14 mouse cellular contexts compared by ENCODE assay signal in the genomic region with DNA sequence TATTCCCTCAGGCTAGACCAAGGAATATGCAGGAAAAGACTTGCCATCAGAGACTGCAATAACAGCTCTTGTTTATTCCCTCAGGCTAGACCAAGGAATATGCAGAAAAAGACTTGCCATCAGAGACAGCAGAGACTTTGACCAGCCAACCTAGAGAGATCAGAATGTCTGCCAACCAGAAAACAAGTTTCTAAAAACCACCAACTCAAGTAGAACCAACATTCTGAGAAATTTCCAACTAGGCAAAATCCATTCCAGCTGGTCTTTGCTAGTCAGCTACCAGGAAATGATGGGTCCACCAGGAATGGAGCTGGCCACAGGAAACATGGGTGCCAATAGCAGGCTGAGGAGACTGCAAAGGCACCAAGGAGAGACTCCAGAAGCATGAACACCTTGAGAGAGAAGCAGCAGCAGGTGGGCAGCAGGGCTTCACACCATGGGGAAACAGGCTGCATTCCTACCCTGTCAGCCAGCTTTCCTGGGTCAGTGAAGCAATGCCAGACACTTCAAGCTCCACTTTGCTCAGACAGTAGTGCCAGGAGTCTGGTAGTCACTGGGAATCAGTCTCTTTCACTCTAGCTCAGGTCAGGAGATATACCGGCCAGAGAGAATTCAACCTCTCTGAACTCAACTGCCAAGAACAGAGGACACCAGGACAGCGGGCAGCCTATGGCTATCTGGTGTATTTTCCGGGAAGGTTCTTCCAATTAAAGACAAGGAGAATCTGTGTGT. TPM values are rescaled to one million over a fixed set of nuclear protein-coding genes. Genes with fewer than 3 reads are reported as not detected.
DNase-seq lines count a peak whose midpoint lies in the region; ATAC-seq and TF ChIP-seq lines count a peak whose summit lies in the region.
"Had no signal": no experiment of that assay in that cellular context is flagged by ENCODE, and none has a peak within 500 bp of the region (broad histone marks: within the 10 kb centered on the region; RNA-seq: fewer than 3 reads in every experiment).

No protein-coding gene starts in this region.

- no peaks in the 10 kb centered on the region for H3K9me3 ChIP-seq in midbrain, postnatal 0 days (ENCODE audit: low read length)
- no peaks in the 10 kb centered on the region for H3K9me3 ChIP-seq in midbrain, embryonic 11.5 days (ENCODE audit: control insufficient read depth, low read length)
- no peaks in the 10 kb centered on the region for H3K9me3 ChIP-seq in heart, postnatal 0 days (replicated peaks; ENCODE audit: control insufficient read depth, low read length)
- H3K9me3 ChIP-seq: forebrain, embryonic 13.5 days; limb, embryonic 15.5 days; megakaryocyte, embryonic 14.5 days had no signal

- 73% methylated on average over 3 of the region's 3 CpGs for WGBS in midbrain, postnatal 0 days
- 92% methylated on average over 3 of the region's 3 CpGs for WGBS in midbrain, embryonic 11.5 days
- 71% methylated on average over 3 of the region's 3 CpGs for WGBS in heart, postnatal 0 days

- TF ChIP-seq CTCF in midbrain, postnatal 0 days (IDR thresholded peaks at IDR 0.05) = no peak
- TF ChIP-seq CTCF in heart, postnatal 0 days (IDR thresholded peaks at IDR 0.05; ENCODE audit: low read depth) = no peak

- H3K27ac ChIP-seq in midbrain, postnatal 0 days (ENCODE audit: low read depth, low read length) = 0 out of 2 replicates have a peak overlapping the region, but pooled peaks have one; percentile 6
- H3K27ac ChIP-seq in midbrain, embryonic 11.5 days (ENCODE audit: low read depth, low read length) = no peak overlapping the region
- H3K27ac ChIP-seq in heart, postnatal 0 days (ENCODE audit: low read depth) = peak overlapping the region; percentile 38; the same call in 1 of the 2 replicates
- H3K27ac ChIP-seq: forebrain, embryonic 13.5 days; kidney, postnatal 0 days; limb, embryonic 15.5 days had no signal

- H3K36me3 ChIP-seq in midbrain, postnatal 0 days (ENCODE audit: insufficient read depth, low read length) = peaks cover 38% of the 10 kb centered on the region
- H3K36me3 ChIP-seq in midbrain, embryonic 11.5 days (ENCODE audit: control insufficient read depth, insufficient read depth, low read length) = peaks cover 5% of the 10 kb centered on the region; the same call in 1 of the 2 replicates
- H3K36me3 ChIP-seq in heart, postnatal 0 days (replicated peaks; ENCODE audit: control insufficient read depth, insufficient read depth, low read length) = peaks cover 36% of the 10 kb centered on the region

- no peak overlapping the region for H3K9ac ChIP-seq in midbrain, postnatal 0 days (replicated peaks; ENCODE audit: low read length, poor library complexity, severe bottlenecking)
- no peak overlapping the region for H3K9ac ChIP-seq in midbrain, embryonic 11.5 days (ENCODE audit: low read length)
- H3K9ac ChIP-seq in heart, postnatal 0 days (replicated peaks; ENCODE audit: low read depth, low read length) = no peak overlapping the region
- H3K9ac ChIP-seq: forebrain, embryonic 13.5 days; limb, embryonic 15.5 days had no signal

- H3K4me2 ChIP-seq in midbrain, postnatal 0 days (ENCODE audit: low read depth, low read length, poor library complexity, severe bottlenecking) = no peak overlapping the region
- H3K4me2 ChIP-seq in midbrain, embryonic 11.5 days = no peak overlapping the region
- H3K4me2 ChIP-seq in heart, postnatal 0 days (ENCODE audit: low read depth, low read length) = no peak overlapping the region
- H3K4me2 ChIP-seq: forebrain, embryonic 13.5 days; limb, embryonic 15.5 days had no signal

- no peak for ATAC-seq in midbrain, postnatal 0 days (ENCODE audit: low FRiP score)
- ATAC-seq in midbrain, embryonic 11.5 days (ENCODE audit: low FRiP score) = no peak
- no peak for ATAC-seq in heart, postnatal 0 days (ENCODE audit: insufficient read depth, low read depth)
- ATAC-seq in granulocyte monocyte progenitor cell, adult 5-6 weeks (replicated peaks; ENCODE audit: poor library complexity, severe bottlenecking) = no peak
- ATAC-seq: intestine, embryonic 16.5 days; lung, postnatal 0 days had no signal

- H3K27me3 ChIP-seq in midbrain, postnatal 0 days (ENCODE audit: insufficient read depth, low read length) = no peaks in the 10 kb centered on the region
- H3K27me3 ChIP-seq in midbrain, embryonic 11.5 days (ENCODE audit: control insufficient read depth, insufficient read depth, low read length) = no peaks in the 10 kb centered on the region
- no peaks in the 10 kb centered on the region for H3K27me3 ChIP-seq in heart, postnatal 0 days (ENCODE audit: control insufficient read depth, insufficient read depth, low read length)
- H3K27me3 ChIP-seq: forebrain, embryonic 13.5 days; limb, embryonic 15.5 days; megakaryocyte, embryonic 14.5 days had no signal

- peak; percentile 31 for DNase-seq in kidney, adult 9 months
- DNase-seq in kidney, postnatal 14 days = no peak
- no peak for DNase-seq in midbrain, postnatal 0 days (ENCODE audit: low spot score)
- no peak for DNase-seq in midbrain, embryonic 11.5 days (ENCODE audit: low spot score, missing footprints)
- DNase-seq in heart, postnatal 0 days (ENCODE audit: low spot score) = peak; percentile 9
- no peak for DNase-seq in urinary bladder, postnatal 14 days (ENCODE audit: low spot score)
- DNase-seq: gastrocnemius, postnatal 25 days had no signal

- no peak overlapping the region for H3K4me3 ChIP-seq in midbrain, postnatal 0 days (ENCODE audit: low read depth, low read length)
- H3K4me3 ChIP-seq in midbrain, embryonic 11.5 days (ENCODE audit: low read depth, low read length) = no peak overlapping the region
- H3K4me3 ChIP-seq in heart, postnatal 0 days (ENCODE audit: low read depth, low read length) = no peak overlapping the region
- H3K4me3 ChIP-seq: forebrain, embryonic 13.5 days; limb, embryonic 15.5 days; megakaryocyte, embryonic 14.5 days had no signal

- no peak for TF ChIP-seq EP300 in heart, postnatal 0 days (IDR thresholded peaks at IDR 0.05; ENCODE audit: low read depth)

- H3K4me1 ChIP-seq in midbrain, postnatal 0 days (ENCODE audit: insufficient read depth, low read length) = peaks cover 8% of the 10 kb centered on the region; the same call in 1 of the 2 replicates
- H3K4me1 ChIP-seq in midbrain, embryonic 11.5 days (ENCODE audit: control insufficient read depth, insufficient read depth, low read length) = no peaks in the 10 kb centered on the region; the same call in 1 of the 2 replicates
- H3K4me1 ChIP-seq in heart, postnatal 0 days (ENCODE audit: control insufficient read depth, insufficient read depth) = peaks cover 17% of the 10 kb centered on the region

RNA-seq across cellular contexts. Expression of a gene that starts 56.1 kb away (rescaled TPM):
- 83.4 and 93.3 TPM in 2 replicates for total RNA-seq in midbrain, postnatal 0 days (2014; rRNA removed)
- polyA plus RNA-seq in midbrain, postnatal 0 days (2015; fragmentation: Nextera tagmentation; extraction: Ambion mirVana) = 30.1 and 31.6 TPM in 2 replicates
- 28.7 and 31.6 TPM in 2 replicates for polyA plus RNA-seq in midbrain, embryonic 11.5 days (2014; fragmentation: Nextera tagmentation; extraction: Ambion mirVana)
- 44.1 and 194 TPM in 2 replicates for total RNA-seq in heart, postnatal 0 days (2014; rRNA removed; ENCODE audit: low replicate concordance)
- 13.8 and 14.0 TPM in 2 replicates for polyA plus RNA-seq in heart, postnatal 0 days (2015; fragmentation: Nextera tagmentation; extraction: Ambion mirVana)
- 48.8 and 68.8 TPM in 2 replicates for total RNA-seq in granulocyte monocyte progenitor cell, adult 5-6 weeks (2014; fragmentation: Nextera tagmentation)
- 23.0 and 24.9 TPM in 2 replicates for total RNA-seq in granulocyte monocyte progenitor cell, adult 5-6 weeks (2017)

Comparison
In these comparisons a context has a peak if more than half of its experiments do, and no peak if none do; other contexts are left out.
1. DNase-seq: peak in kidney, adult 9 months (single experiment) and heart, postnatal 0 days (single experiment); none in kidney, postnatal 14 days (single experiment), midbrain, postnatal 0 days (single experiment), midbrain, embryonic 11.5 days (single experiment) and urinary bladder, postnatal 14 days (single experiment).